In genomic region chr6:128028116-128028940, GRCm38 (mm10) we compare ENCODE assay signal across 8 mouse cellular contexts.
DNase-seq lines count a peak whose midpoint lies in the region; ATAC-seq and TF ChIP-seq lines count a peak whose summit lies in the region.

No protein-coding gene starts in this region.

- H3K79me2 ChIP-seq in liver, adult 2 months (ENCODE audit: control insufficient read depth, insufficient read depth, low read length): no peaks in the 10 kb centered on the region; the same call in 1 of the 2 replicates

- no peak overlapping the region for H3K9ac ChIP-seq in forebrain, embryonic 16.5 days (replicated peaks; ENCODE audit: low read depth, low read length)
- H3K9ac ChIP-seq in liver, adult 2 months (ENCODE audit: low read depth, low read length): no peak overlapping the region
- H3K9ac ChIP-seq in liver, embryonic 12.5 days: no peak overlapping the region
- no peak overlapping the region for H3K9ac ChIP-seq in midbrain, embryonic 16.5 days (ENCODE audit: low read depth, low read length)

- peak; percentile 50; the same call in 1 of the 2 replicates for TF ChIP-seq CTCF in liver, adult 2 months (IDR thresholded peaks at IDR 0.05; ENCODE audit: low read depth, low read length)

- no peak overlapping the region for H3K4me3 ChIP-seq in forebrain, embryonic 10.5 days
- no peak overlapping the region for H3K4me3 ChIP-seq in forebrain, embryonic 16.5 days (replicated peaks; ENCODE audit: low read length)
- no peak overlapping the region for H3K4me3 ChIP-seq in liver, adult 2 months (ENCODE audit: insufficient read depth, low read depth, low read length)
- no peak overlapping the region for H3K4me3 ChIP-seq in liver, embryonic 12.5 days
- H3K4me3 ChIP-seq in midbrain, embryonic 16.5 days (ENCODE audit: low read depth, low read length): no peak overlapping the region

- peak; percentile 62 for DNase-seq in forebrain, embryonic 10.5 days (ENCODE audit: extremely low spot score, low spot score)
- DNase-seq in liver, adult 2 months (ENCODE audit: extremely low read depth, low read depth, low spot score): no peak
- peak; percentile 79 for DNase-seq in cerebellum, adult 11-12 months
- peak; percentile 72 for DNase-seq in heart, postnatal 4 days

- no peaks in the 10 kb centered on the region for H3K9me3 ChIP-seq in forebrain, embryonic 10.5 days
- H3K9me3 ChIP-seq in forebrain, embryonic 16.5 days (ENCODE audit: control insufficient read depth, low read length): no peaks in the 10 kb centered on the region
- no peaks in the 10 kb centered on the region for H3K9me3 ChIP-seq in liver, embryonic 12.5 days (replicated peaks)
- H3K9me3 ChIP-seq in midbrain, embryonic 16.5 days (replicated peaks; ENCODE audit: control insufficient read depth, low read length, poor library complexity, severe bottlenecking): no peaks in the 10 kb centered on the region

- peak overlapping the region; percentile 57 for H3K27ac ChIP-seq in forebrain, embryonic 10.5 days
- no peak overlapping the region for H3K27ac ChIP-seq in forebrain, embryonic 16.5 days (ENCODE audit: low read length)
- H3K27ac ChIP-seq in liver, adult 2 months (replicated peaks; ENCODE audit: insufficient read depth, low read depth, low read length): no peak overlapping the region
- H3K27ac ChIP-seq in liver, embryonic 12.5 days: no peak overlapping the region
- 0 out of 2 replicates have a peak overlapping the region, but pooled peaks have one; percentile 10 for H3K27ac ChIP-seq in midbrain, embryonic 16.5 days (ENCODE audit: low read length)

- H3K27me3 ChIP-seq in forebrain, embryonic 10.5 days (ENCODE audit: poor library complexity, severe bottlenecking): peaks cover 31% of the 10 kb centered on the region
- H3K27me3 ChIP-seq in forebrain, embryonic 16.5 days (replicated peaks; ENCODE audit: control insufficient read depth, insufficient read depth, low read length): peaks cover 3% of the 10 kb centered on the region
- H3K27me3 ChIP-seq in liver, adult 2 months (ENCODE audit: control insufficient read depth, insufficient read depth, low read length): no peaks in the 10 kb centered on the region
- H3K27me3 ChIP-seq in liver, embryonic 12.5 days (replicated peaks): peaks cover 9% of the 10 kb centered on the region
- peaks cover 4% of the 10 kb centered on the region; the same call in 1 of the 2 replicates for H3K27me3 ChIP-seq in midbrain, embryonic 16.5 days (ENCODE audit: control insufficient read depth, insufficient read depth, low read depth, low read length)

- 19% methylated on average over 10 of the region's 10 CpGs for WGBS in forebrain, embryonic 10.5 days
- 13% methylated on average over 10 of the region's 10 CpGs for WGBS in forebrain, embryonic 16.5 days
- WGBS in liver, adult 2 months: 79% methylated on average over 10 of the region's 10 CpGs
- WGBS in liver, embryonic 12.5 days (ENCODE audit: insufficient replicate concordance): 42% methylated on average over 10 of the region's 10 CpGs
- 13% methylated on average over 10 of the region's 10 CpGs for WGBS in midbrain, embryonic 16.5 days

- no peak overlapping the region for H3K4me2 ChIP-seq in forebrain, embryonic 16.5 days (ENCODE audit: low read length)
- no peak overlapping the region for H3K4me2 ChIP-seq in liver, embryonic 12.5 days
- no peak overlapping the region for H3K4me2 ChIP-seq in midbrain, embryonic 16.5 days (ENCODE audit: low read length)

- no peaks in the 10 kb centered on the region for H3K36me3 ChIP-seq in forebrain, embryonic 10.5 days (replicated peaks)
- no peaks in the 10 kb centered on the region for H3K36me3 ChIP-seq in forebrain, embryonic 16.5 days (ENCODE audit: control insufficient read depth, insufficient read depth)
- no peaks in the 10 kb centered on the region for H3K36me3 ChIP-seq in liver, adult 2 months (ENCODE audit: control insufficient read depth, insufficient read depth, low read length)
- no peaks in the 10 kb centered on the region for H3K36me3 ChIP-seq in liver, embryonic 12.5 days
- no peaks in the 10 kb centered on the region for H3K36me3 ChIP-seq in midbrain, embryonic 16.5 days (ENCODE audit: control insufficient read depth, insufficient read depth, low read length)

- no peak for TF ChIP-seq POLR2A in liver, adult 2 months (IDR thresholded peaks at IDR 0.05; ENCODE audit: extremely low read depth, insufficient read depth, low read length)

- no peak for ATAC-seq in forebrain, embryonic 16.5 days
- ATAC-seq in liver, embryonic 12.5 days: no peak
- no peak for ATAC-seq in midbrain, embryonic 16.5 days
- ATAC-seq in frontal cortex, adult (ENCODE audit: low TSS enrichment): no peak

- H3K4me1 ChIP-seq in forebrain, embryonic 10.5 days: peaks cover 52% of the 10 kb centered on the region
- peaks cover 13% of the 10 kb centered on the region; the same call in 1 of the 2 replicates for H3K4me1 ChIP-seq in forebrain, embryonic 16.5 days (replicated peaks; ENCODE audit: control insufficient read depth, insufficient read depth, low read length)
- H3K4me1 ChIP-seq in liver, adult 2 months (ENCODE audit: control insufficient read depth, insufficient read depth, low read length): no peaks in the 10 kb centered on the region
- H3K4me1 ChIP-seq in liver, embryonic 12.5 days: 0 out of 2 replicates have a peak, but pooled peaks cover under 1% of the 10 kb centered on the region
- peaks cover 14% of the 10 kb centered on the region for H3K4me1 ChIP-seq in midbrain, embryonic 16.5 days (ENCODE audit: control insufficient read depth, insufficient read depth, low read length)

Comparison
In these comparisons a context has a peak if more than half of its experiments do, and no peak if none do; other contexts are left out.
1. H3K27ac ChIP-seq: peak in forebrain, embryonic 10.5 days (single experiment) and midbrain, embryonic 16.5 days (single experiment); none in forebrain, embryonic 16.5 days (single experiment), liver, adult 2 months (single experiment) and liver, embryonic 12.5 days (single experiment).